Mouse (Mus musculus): ENCODE results near the gene Ints13. TPM values are rescaled to one million over a fixed set of nuclear protein-coding genes. Genes with fewer than 3 reads are reported as not detected.
A peak's percentile ranks its signal among the peaks of the same experiment; 100 is the strongest.

The Ints13 gene
- total RNA-seq, 2 experiments from 2014 or later, result 33.7 to 37.9 TPM

DNA sequence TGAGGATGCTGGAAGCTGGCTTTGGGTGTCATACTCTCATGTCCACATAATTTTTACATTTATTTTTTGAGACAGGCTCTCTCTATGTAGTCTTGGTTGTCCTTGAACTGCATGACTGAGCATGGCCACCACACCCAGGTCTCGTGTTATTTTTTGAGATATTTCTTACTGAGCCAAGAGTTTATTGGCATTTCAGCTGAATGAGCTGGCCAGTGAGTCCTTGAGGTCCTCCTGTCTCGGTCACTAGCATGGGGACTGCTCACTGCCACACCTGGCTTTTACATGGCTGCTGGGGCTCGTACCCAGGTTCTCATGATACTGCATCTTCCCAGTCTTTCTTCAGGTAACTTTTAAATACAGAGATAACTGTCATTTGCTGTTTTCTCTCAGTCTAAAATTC, 37.2 kb downstream of the Ints13 start:
- no peak for DNase-seq

- DNase-seq, result no peak
Observed at GRCm38 (mm10) chr6:146538661-146539060, 39.0 kb downstream of the Ints13 start.

- DNase-seq, result no peak
Observed at GRCm38 (mm10) chr6:146538071-146538470, 39.6 kb downstream of the Ints13 start.

DNA sequence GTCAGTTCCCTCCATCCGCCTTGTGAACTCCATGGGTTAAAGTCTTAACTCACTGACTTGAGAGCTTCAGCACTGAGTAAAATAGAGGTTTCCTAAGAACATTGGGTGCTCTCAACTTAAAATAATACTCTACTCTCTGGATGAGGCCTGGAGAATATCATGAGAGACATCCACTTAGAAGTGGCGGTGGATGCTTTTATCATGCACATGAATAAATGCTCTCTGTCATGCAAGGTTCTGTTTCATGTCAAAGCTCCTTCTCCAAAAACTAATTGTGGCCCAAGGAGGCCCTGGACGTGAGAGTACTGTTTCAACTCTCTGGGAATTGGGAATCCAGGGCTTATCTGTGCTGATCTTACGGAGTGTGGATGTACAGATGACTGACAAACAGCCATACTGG, 40.5 kb downstream of the Ints13 start:
- DNase-seq, result no peak

DNA sequence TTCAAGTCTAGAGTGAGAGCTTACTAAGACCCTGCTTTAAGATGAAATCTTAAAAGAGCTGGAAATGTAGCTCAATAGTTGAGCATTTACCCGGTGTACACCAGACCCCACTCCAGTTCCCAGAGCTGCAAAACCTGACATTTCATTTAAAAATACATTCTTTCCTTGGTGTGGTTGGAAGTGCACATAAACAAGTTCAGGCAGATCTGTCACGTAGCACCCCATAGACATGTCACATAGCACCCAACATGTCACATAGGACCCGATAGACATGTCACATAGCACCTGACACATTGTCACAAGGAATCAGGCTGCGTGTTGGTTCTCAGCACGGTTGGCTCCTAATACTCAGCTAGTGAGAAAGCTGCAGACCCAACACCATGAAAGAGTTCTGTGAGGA, 42.1 kb downstream of the Ints13 start:
- no peak for DNase-seq

DNA sequence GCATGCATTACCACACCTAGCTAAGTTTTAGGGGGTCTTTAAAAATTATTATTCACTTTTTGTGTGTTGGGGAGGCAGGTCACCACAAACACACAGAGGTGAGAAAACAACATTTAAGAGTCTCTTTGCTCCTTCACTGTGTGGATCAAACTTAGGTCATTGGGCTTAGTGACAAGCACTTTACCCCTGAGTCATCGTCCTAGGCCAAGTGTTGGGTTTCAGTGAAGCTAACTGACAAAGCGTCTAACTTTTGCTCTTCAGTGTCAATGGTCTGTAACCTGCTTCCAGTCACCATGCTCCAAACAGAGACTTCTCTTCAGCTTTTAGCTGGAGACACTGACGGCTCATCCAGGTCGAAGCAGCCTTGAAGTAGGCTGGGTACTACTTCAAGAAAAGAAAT, 44.5 kb downstream of the Ints13 start:
- DNase-seq, result no peak

DNA sequence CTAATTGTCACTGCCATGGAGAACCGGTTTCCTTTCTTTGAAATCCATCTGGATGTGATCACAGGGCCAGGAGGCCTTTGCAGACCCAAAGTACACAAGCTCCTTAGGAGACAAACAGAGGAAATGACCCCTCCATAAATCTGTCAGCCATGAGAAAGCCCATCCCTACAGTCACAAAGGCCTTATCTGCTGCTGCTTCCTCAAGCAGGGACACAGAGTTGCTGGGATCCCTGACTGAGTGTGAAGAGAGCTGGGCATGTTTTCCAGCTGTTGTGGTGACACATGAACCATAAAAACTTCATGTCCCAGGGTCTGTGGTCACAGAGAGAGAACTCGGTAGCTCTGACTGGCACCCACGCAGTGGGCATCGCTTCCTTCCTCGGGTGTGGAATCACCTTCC, 46.9 kb downstream of the Ints13 start:
- no peak for DNase-seq

GRCm38 (mm10) chr6:146530363-146530762, 47.3 kb downstream of the Ints13 start:
- no peak for DNase-seq

DNA sequence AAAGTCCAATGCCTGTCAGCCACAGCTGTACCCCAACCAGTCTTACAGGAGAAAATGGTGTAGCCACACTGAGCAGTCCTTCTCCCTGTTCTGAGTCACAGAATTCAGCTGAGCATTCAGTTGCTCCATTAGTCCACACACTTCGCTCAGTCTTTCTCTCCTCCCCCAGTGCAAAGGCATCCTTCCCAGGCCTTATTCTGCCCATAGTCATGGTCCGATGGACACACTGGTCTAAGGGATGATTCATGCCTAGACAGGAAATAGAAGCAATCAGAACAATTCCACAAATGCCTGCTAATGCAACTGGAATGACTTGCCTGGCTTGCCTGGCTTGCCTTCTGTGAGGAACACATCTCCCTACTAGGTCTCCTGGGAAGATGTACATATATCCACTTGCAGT, 50.1 kb downstream of the Ints13 start:
- DNase-seq, result no peak

GRCm38 (mm10) chr6:146525500-146525899, 52.1 kb downstream of the Ints13 start:
- DNase-seq, result no peak

DNA sequence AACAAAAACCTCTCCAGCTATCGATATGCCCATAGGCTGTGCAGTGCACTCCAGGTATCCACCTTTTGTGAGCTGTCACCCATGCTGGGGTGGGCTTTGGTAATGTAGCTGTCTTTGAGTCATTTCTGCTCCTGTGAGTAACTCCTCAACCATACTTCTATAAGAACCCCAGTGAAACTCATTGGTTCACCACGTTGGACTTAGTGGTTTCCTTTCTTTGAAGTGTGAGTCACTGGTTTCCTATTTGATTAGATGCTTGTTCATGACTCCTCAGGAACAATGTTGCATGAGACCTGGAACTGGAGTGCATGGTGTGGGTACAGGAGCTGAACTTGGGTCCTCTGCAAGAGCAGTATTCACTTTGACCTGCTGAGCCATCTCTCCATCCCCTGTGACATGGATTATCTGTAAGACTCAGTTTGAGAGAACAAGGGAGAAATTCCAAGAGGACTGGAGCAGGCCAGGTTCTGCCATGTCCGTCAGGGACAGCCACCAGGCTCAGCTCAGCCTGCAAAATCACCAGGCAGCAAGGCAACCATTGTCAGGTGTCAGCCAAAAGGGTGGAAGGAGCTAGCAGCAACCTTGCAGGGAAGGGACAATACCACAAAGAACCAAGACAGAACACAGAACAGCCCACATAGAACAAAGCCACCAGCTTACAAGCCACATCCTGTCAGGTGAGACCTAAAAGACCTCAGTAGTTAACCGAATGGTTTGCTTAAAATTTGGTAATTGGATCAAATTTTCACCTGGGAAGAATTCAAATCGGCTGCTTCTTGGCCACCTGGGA, 56.0 kb downstream of the Ints13 start:
- DNase-seq, result no peak

- DNase-seq, result no peak
Observed at GRCm38 (mm10) chr6:146519019-146519418, 58.6 kb downstream of the Ints13 start.

GRCm38 (mm10) chr6:146515936-146516335, 61.7 kb downstream of the Ints13 start:
- DNase-seq, result no peak

- no peak for DNase-seq
Observed at GRCm38 (mm10) chr6:146514531-146514948, 63.1 kb downstream of the Ints13 start.

DNA sequence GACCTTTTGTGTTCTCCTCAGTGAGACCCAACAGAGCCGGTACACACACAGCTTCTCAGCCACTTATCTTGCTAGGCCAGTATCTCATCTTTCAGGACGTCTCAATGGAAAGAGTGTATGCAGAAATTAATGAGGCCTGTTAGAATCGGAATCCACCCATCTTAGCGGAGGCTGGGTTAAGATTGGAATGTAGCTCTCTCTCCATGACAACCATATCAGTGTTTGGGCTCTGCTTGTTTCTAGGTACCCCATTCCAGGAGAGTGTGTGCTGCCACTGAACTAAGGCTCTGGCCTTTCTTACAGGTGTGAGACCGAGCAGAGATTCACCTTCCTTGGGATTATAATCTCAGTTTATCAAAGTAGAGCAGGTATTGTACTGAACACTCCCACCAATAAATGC, 63.7 kb downstream of the Ints13 start:
- DNase-seq, result no peak

- no peak for DNase-seq
Observed at GRCm38 (mm10) chr6:146513384-146513783, 64.3 kb downstream of the Ints13 start.

GRCm38 (mm10) chr6:146511511-146511910, 66.1 kb downstream of the Ints13 start:
- no peak for DNase-seq

DNA sequence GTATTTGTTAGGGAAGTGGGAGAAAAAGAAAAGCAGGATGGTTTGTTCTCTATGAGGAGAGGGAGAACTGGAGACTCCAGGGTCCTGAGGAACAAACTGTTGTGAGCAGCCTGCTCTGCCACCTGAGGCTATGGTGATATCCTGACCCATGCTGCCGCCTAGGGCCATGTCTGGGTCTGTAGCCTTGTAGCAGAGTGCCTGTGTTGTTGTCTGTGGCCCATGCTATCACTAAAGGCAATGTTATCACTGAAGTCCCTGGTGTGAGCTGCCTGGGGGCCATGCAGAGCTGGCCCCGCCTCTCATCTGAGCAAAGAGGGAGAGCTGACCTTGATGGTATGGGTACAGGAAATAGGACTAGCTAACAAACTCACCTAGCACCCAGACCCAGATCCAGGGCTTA, 67.7 kb downstream of the Ints13 start:
- no peak for DNase-seq

DNA sequence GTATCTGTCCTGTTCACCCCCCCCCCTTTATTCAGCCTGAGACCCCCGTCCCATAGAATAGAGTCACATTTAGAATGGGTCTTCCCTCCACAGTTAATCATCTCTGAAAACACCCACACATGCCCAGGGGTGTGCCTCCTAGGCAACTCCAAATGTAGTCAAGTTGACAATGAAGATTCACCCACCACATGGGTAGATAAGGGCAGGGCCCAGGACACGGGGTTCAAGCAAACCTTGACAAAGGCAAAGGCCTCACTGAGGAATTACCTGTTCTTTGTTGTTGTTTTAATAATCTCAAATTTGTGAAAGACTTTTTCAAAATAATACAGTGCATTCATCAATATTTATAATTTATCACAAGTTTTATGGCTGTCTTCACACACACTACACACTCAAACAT, 73.2 kb downstream of the Ints13 start:
- DNase-seq, result no peak

DNA sequence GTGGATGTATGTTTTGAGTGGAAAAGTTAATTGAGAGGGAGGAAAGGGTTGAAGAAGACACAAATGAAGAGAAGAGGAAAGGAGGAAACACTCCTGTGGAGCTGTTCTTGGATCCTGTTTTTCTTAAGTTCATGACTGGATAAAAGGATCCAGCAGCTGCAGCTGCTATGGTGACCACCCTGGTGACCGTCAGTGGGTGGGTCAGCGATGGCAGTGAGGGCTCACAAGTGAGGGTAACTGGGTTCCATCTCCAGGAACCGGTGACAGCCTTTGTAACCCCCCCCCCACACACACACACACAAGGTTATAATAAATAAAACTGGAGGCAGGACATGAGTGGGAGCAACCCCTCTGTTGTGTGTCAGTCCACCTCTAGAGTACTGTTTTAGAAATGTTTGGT, 74.8 kb downstream of the Ints13 start:
- DNase-seq, result no peak

DNA sequence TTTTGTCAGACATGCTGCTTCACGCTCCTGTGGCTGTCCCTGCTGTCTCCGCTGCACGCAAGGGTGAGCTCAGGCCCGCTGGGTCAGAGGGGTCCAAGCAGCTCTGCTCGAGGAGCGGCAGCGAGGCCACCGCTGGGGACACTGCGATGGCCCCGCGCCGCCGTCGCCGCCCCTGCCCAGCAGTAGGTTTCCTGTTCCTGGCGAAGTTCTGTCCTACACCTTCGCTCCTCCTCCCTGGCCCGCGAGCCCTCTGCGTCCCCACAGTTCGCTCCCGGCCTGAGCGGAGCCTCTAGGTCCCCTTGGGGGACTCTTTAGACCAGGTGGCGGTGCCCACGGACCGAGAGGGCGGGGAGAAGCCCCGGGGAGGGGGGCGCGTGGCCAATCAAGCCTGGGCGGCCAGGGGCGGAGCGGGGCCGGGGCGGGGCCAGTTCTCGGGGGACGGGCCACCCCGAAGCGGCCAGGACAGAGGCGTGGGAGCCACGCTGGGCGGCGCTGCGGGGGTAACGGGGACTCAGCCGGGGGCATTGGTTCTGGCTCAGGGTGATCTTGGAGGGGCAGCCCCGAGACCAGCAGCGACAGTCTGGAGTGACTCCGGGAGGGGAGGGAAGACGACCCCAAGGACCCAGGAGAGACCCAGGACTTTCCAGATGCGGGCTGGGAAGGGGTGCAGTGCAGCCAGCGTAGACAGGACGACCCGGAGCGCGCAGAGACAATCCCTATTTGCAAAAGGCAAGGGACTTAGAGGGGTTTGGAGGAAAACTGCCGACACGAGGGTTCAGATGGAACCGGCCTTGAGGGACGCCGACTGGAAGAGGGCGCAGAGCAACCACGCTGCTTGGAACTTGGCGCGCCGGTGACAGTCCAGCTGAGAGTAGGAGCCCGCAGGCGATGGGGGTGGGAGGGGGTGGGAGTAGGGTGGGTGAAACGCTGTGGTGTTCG, 75.5 kb downstream of the Ints13 start, which contains the start of gene Itpr2:
Itpr2 (minus strand) TSS at position 358 of the 939 bp plus-strand sequence.
- DNase-seq, result peak; percentile 98

DNA sequence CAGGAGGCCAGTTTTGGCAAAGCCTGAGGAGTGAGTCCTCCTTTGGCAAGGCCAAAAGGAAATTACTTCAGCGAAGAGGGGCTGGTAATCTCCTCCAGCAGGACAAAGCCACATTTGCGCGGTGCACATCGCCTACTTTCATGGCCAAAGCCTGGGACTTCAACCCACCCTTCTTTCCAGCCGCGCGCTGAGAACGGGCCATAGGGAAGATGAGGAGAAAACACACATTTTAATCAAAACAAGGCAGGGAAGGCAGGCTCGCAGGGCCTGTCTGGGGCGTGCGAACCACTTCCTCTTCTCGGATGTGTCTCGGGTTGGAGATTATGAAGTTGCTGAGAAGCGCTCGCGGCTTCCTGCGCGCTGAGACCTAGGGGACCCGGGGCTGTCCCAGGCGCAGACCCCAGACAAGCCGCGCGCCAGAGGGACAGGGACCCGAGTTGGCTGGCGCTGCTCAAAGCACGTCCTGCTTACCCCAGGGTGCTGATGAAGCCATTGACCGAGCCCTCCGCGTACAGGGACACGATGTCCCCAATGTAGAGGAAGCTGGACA, 76.2 kb downstream of the Ints13 start:
- peak; percentile 63 for DNase-seq

- peak; percentile 28 for DNase-seq
Observed at GRCm38 (mm10) chr6:146500771-146501170, 76.9 kb downstream of the Ints13 start.

Data from adrenal gland, postnatal 10 days (tissue).